Mouse (Mus musculus): ENCODE measurements around the gene Scn3b.

Scn3b gene

DNA sequence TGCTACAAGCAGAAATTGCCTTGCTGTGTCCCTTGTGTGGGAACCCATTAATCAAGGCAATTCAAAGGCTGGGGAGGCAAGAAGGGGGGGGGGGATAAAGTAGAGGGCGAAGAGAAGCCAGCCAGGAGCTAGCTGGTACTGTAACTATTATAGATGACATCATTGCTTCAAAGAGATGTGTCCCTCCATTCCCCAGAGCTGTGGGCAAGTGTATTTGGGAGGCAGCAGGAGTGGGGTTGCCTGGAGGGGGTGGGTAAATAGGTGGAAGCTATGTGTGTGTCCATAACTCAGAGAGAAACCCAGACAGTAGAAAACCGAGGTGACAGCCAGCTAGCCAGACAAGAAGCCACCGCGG lies 292 bp upstream of the Scn3b start:
- no peak for DNase-seq (ENCODE audit: low spot score in 2 of 2)

DNA sequence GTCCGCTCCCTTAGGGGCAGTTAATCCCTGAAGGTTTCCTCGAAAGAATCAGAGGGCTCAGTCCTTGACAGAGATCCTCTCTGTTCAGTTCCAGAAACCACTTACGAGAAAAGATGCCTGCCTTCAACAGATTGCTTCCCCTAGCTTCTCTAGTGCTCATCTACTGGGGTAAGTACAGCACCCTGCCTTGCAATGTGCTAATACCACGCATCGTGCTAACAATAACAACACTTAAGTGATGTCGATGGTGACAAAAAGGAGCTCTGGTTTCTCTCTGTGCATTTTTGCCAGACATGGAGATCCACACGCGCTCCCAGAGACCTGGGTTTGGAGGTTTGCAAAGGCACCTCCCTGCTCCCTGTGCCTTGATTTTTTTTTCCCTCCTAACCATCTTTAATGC lies 863 bp downstream of the Scn3b start:
- DNase-seq (ENCODE audit: low spot score in 2 of 2) = no peak

DNA sequence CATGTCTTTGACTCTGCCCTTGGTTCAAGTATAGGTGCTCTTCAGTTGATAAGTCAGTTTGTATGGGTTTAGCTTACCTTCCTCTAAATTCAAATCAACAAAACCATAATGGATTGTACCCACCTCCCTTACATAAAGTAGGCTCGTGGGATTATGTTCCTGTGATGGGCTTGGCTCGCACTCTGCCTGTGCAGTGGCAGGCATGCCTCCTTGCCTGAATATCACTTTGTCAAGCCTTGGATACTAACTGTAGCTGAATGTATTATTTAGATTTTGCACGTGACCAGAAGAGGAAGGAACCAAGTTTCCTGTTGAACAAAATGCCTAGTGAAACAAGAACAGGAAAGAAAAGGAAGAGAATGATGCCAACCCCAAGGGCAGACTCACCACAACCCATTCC lies 2.1 kb downstream of the Scn3b start:
- DNase-seq (ENCODE audit: low spot score in 2 of 2) = no peak

DNA sequence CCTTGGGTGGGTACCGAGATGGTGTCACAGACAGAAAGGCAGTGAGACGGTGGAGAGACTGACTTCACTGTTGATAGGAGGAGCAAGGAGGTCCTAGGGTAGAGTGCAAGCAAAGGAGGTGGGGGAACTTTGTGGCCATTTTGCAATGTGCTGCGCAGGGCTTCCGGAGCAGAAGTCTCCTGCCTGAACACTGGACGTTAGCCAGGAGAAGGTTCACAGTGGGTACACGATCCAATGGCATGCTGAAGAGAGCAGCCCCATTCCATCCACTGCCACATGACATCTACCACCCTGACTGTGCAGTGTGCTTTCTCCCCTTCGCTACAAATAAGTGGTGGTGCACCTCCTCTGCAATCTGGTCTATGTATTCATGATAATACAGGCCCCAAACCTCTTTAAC lies 3.8 kb downstream of the Scn3b start:
- no peak for DNase-seq (ENCODE audit: low spot score in 2 of 2)

DNA sequence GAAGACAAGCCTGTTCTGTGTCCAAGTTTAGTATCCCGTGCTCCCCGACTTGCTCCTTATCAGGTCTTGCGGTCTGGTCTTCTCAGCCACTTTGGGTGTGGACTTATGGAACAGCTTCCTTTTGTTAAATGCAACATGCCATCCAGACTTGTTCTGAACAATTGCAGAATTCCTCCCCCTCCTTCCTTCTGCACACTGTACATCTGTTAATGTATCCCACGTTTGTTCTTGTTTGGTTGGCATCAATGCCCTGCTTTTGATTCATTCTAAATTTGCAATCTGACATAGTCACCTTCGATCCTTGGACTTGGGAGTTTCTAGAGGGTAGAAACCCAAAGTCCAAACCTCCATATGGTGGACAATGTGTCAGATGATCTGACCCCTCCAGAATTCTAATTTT lies 6.9 kb downstream of the Scn3b start:
- no peak for DNase-seq (ENCODE audit: low spot score in 2 of 2)

DNA sequence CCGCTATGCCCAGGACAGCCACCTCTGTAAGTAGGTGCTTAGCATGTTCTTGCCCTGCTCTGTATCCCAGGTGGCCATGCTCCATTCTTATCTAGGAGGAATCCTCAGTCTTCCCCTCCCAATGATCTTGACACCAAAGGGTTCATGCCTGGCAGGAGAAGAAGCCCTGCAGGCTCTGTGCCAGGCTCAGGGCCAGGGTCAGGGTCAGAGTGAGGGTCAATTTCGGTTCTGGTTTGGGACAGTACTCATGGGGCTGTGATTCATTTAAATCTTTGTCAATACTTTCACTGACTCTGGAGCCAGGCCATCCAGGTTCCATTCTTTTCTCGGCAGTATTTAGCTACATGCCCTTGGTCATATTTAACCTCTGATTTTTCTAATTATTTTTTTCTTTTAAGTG lies 8.7 kb downstream of the Scn3b start:
- no peak for DNase-seq (ENCODE audit: low spot score in 2 of 2)

DNA sequence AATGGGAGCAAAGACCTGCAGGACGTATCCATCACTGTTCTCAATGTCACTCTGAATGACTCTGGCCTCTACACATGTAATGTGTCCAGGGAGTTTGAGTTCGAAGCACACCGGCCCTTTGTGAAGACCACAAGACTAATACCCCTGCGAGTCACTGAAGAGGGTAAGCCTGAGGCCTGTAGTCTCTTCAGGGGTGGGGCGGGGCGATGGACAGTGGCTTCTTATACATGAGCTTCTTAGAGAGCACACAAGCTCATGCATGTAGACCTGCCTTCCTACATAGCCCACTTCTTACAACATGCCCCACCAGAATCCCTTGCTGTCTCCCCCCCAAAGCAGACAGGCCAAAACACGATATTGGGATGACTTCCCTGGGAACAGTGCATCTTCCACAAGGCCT lies 10.4 kb downstream of the Scn3b start:
- DNase-seq (ENCODE audit: low spot score in 2 of 2) = no peak

DNA sequence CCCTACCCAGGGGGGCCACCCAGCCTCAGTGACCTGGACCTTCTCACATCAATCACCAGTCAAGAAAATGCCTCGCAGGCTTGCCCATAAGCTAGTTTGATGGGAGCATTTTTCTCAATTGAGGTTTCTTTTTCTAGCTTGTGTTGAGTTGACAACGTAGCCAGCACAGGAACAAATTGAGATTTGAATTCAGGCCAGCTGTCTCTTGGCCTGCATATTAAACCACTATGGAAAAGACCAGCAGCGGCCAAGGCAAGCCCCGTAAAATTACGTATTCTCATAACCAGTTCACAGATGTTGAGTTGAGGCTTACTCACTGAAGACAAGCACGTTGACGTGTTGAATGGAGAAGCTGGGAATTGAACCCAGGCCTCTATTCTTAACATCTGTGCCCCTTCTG lies 14.0 kb downstream of the Scn3b start:
- no peak for DNase-seq (ENCODE audit: low spot score in 2 of 2)

DNA sequence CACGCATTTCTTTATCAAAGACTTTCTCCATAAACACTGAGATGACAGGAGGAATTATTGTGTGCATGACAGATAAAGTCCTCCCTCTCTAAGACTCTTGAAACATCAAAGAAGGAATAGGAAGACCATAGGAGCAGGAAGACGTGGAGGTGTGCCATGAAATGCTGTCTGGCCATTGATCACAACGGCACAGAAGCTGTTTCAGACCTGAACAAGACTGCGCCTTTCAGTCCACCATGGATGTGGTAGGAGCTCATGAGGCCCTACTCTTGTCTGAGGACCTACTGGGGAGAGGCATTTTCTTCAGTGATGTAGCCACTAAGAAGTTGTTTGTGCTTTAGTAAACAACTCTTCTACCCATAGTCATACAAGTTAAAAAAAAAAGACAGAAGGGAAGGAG lies 23.5 kb downstream of the Scn3b start:
- DNase-seq (ENCODE audit: low spot score in 2 of 2) = no peak

DNA sequence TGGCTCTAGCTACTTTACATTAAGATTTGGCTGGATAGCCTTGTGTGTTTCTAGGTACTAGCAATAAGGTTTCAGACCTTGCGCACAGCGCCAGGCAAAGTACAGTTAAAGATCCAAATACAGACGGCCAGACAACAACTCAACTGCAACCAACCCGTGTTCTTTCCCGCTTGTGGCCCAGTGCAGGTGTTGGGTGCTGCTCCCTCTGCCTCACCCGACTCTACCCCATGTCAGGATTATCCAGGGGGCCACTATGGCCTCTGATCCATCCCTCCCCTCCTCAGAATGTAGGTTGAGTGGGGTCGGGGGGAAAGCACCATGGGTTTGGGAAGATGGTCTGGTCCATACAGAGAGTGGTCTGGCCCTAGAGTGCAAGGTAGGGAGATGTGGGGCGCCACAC lies 24.3 kb downstream of the Scn3b start:
- no peak for DNase-seq (ENCODE audit: low spot score in 2 of 2)

DNA sequence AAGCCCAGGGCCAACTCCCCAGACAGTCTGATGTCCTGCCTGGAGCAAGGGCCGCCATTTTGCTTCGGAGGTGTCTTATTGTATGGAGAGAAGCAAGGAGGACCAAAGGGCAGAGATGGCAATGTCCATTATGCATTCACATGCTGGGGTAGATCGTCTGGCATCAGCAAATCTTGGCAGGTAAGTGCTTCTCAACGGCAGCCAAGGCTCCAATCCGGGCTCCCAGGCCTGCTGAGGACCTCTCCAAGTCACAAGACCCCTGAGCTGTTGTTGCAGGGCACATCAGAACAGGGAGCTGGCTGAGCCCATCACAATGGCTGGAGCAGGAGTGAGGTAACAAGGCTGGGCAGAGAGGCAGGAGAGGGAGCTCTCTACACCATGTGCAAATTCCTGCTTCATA lies 24.7 kb downstream of the Scn3b start:
- no peak for DNase-seq (ENCODE audit: low spot score in 2 of 2)

DNA sequence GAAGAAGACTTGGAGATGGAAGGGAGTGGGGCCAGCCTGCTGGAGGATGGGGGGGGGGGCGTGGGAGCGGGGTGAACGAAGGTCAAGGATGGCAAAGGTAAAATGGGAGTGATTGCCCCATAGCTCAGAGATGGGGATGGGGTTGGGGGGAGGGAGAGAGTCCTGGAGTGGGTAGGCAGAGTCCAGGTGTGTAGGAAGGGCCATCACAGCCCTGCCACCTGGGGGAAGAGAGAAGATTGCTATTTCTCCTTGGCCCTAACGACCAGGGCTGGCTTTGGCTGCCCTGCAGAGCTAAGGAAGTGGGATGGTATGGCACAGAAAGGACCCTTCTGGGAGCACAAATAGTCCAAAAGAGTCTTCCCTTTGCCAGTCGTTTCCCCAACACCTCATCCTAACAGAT lies 25.2 kb downstream of the Scn3b start:
- DNase-seq (ENCODE audit: low spot score in 2 of 2) = no peak

DNA sequence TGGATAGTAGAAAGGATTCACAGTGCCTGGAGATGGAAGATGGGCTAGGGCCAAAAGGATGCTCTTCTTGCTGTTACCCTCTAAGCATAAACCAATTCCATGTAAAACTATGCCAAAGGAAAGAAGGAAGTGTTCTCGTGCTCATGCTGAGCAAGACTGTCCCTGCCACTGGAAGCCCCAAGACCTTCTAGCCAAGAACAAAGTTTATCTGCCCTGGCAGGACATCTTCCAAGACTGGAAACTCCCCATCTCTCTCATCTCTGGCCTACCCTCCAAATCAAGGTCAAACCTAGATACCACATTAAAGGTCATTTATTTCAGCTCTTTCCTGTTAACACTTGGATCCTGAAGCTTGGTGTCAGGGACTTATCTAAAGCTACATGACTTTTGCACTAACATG lies 25.8 kb downstream of the Scn3b start:
- DNase-seq (ENCODE audit: low spot score in 2 of 2) = no peak

DNA sequence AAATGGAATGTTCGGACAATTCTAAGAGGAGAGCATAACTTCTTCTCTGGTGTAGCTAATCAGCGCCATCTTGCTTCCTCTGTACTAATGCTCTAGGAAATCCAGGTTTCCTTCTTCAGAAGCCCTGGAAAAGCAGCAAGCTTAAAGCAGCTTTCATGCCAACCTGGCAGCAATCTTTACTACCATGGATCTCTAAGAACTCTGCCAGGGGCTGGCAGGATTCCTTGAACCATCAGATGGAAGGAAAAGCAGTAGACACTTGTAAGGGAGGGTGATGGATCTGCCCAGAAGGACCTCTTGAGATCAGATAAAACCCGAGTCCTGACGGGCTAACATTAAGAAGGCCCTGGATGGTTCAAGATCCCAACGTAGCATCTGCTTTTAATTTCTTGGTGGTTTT lies 27.2 kb downstream of the Scn3b start:
- DNase-seq (ENCODE audit: low spot score in 2 of 2) = no peak

DNA sequence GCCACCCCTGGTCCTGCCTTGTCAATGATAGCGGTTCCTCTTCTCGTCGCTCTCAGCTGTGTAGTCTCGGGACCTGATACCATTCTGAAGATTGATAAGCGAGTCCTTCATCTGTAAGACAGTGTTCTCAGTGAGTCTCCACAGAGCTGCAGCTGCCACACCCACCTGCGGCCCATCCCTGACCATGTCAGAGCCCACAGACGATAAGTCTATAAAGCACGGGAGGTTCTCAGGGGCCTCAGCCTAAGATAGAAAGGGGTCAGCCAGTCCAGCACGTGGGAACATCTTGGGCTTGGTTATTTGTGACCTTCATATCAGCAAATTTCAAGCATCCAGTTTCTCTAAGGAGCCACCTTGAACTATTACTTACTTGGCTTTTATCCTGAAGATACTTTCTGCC lies 29.0 kb downstream of the Scn3b start:
- no peak for DNase-seq (ENCODE audit: low spot score in 2 of 2)

DNA sequence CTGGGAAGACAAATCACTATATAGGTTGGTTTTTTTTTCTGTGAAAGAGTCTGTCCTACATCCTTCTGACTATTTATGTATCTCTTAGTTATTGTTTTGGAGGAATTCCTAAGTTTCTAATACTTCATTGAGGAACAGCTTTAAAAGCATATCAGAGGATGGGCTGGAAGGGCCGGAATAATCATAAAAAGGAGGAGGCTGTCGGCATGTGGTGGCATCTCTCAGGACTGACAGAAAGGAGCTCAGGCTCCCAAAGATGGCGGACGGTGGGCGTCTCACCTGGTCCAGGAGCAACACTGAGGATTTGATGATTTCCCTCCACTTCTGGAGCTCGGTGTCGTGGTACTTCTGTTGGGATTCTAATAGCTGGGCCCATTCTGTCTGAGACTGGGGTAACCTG lies 30.3 kb downstream of the Scn3b start:
- no peak for DNase-seq (ENCODE audit: low spot score in 2 of 2)

DNA sequence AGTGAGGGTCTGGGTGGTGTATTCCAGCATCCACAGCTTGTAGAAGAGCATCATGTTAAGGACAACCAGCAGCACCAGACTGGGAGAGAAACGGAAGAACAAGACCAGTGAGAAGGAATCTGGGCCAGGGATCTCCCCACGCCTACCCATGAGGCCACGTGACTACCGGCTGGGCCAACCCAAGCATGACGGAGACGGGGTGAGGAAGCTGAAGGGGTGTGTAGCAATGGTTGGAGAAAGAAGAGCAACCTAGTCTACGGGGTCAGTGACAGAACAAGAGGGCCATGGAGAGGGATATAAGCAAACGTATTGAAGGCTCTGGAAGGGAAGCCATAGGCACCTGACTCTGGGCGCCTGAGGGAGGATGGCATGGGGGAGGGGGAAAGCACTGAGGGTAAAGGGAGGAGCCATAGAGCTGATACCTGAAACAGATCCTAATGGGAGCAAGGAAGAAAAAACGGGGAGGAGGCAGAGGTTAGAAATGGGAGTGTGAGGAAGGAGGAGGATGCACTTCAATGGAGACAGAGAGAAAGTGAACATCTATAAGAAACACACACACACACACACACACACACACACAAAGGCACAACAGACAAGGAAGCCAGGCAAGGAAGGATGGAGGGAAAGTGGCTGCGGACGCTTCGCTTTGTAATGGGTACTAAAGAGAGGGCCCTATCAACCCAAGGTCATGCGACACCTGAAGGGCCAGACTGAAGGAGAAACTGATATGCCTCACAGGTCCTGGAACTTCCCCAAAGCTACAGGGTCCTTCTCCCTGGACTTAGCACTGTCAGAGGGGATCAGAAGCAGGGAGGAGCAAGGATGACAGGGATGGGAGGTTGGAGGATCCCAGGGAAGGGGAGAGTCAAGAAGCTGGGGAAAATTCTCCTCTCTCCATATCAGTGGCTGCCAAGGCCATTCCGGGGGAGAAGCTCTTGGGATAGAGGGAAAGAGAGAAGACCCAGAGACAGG lies 31.3 kb downstream of the Scn3b start:
- no peak for DNase-seq (ENCODE audit: low spot score in 2 of 2)

DNA sequence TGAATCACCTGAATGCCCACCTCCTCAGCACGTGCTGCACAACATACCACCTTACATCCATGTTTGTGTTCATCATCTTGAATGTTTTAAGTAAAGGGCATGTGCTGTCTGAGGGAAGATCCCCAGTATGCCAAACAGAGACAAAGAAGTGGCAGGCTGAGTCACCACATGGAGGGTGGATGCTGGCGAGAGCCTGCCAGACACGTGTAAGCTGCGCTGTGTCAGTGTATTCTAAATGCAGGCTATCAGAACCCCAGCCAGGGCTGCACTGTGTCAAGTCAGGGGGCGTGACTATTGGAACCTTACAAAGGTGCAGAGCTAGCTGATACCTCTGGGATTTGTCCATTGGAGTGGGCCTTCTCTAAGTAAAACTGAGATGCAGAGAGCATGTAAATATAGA lies 32.5 kb downstream of the Scn3b start:
- DNase-seq (ENCODE audit: low spot score in 2 of 2) = no peak

DNA sequence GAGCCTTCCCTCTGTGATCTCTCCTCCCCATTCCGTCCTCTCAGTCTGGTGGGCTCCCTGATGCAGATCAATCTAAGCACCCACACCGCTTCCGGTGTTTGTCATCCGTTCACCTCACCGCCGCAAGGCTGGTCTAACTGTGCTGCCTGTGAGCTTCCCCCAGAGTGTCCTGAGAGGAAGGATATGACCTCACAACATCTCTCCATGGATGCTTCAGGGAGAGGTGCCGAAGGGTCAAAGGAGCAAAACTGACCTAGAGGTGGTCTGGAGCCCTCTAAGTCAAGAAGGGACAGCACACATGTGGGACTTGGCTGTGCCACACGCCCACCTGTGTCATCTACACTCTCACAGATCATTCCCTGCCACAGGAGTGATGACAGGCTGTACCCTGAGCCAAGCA lies 33.4 kb downstream of the Scn3b start:
- no peak for DNase-seq (ENCODE audit: low spot score in 2 of 2)

DNA sequence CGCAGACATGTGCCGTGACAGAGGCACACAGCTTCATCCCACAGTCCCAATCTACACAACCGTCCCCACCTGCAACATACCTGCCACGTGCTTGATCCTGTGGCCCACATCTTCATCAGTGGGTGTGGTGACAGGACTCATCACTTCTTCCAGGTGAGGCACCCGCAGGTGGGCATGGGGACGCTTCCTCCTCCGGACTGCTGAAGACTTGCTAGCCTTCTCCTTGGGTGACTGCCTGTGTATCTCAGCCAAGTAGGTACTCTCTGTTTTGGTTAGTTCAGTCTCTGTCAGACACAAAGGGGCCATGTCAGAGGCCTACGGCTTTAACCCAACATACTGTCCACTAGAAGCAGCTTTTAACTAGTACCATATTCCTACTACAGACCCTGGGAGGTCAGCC lies 35.2 kb downstream of the Scn3b start:
- DNase-seq (ENCODE audit: low spot score in 2 of 2) = no peak

DNA sequence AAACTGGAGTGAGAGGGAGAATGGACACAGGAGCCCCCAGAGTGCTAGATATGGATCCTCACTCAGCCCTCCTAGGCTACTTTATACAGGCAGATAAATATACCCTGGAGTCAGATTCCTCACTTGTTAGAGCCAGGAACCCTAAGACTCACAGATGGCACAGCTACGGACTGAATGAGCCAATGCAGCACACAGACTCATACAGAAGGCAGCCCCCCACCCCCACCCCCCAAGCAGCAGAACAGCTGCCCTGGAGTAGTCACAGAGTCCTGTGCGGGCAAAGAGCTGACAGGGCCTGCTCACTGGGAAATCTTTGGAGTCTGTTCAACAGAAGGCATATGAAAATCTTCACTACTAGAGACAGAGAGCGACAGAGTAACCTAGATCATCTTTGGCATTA lies 38.3 kb downstream of the Scn3b start:
- no peak for DNase-seq (ENCODE audit: low spot score in 2 of 2)

DNA sequence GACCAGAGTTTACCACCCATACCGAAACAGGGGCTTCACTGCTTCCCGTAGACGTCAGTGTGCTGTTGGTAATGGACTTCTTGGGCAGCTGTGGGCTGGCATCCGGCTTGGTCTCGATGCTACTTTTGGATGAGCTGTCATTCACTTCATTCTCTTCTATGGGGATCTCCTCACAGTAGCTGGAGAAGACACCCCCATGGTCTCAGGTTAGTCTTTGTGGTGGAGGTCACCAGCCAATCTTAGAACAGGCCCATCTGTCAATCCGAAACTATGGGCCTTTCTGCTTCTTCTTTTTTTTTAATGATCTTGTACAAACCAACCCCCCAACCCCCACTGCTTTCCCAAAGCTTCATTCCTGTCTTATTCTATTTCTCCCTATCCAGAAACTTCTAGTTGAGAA lies 40.9 kb downstream of the Scn3b start:
- DNase-seq (ENCODE audit: low spot score in 2 of 2) = no peak

DNA sequence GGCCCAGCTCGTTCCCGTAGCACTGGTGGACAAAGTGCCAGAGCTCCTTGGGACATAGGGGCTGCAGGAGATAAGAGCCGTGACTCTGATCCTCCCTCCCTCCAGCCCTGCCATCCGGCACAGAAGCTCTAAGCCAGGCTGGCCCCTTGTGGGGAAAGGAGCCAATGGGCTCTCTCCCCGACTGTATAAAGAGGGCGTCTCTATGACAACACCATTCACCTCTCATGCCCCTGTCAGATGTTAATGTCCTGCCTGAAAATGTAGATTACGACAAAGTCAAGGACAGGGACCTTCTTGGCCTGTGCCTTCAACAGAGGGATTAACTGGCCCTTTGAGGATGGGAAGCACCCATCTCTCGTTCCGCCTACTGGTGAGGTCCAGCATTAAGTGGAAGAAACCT lies 42.8 kb downstream of the Scn3b start:
- DNase-seq (ENCODE audit: low spot score in 2 of 2) = no peak
